Mouse (Mus musculus) cerebellum, adult 2 months (tissue): ENCODE data around the gene Tnfrsf8.

Experiments used
- CTCF ChIP-seq: fragments of 200-500 bp; IDR thresholded peaks from 2 replicates; pipeline ENCODE4 v1.5.1; 2011; ENCODE audit warnings: low read depth, mild to moderate bottlenecking, control low read depth, low read length, moderate library complexity, borderline replicate concordance; ENCODE audit not compliant: insufficient read depth
- POLR2A ChIP-seq: fragments of 200-500 bp; IDR thresholded peaks from 2 replicates; pipeline ENCODE4 v1.6.1; 2011; ENCODE audit warnings: low read length, control low read depth, borderline replicate concordance; ENCODE audit not compliant: insufficient read depth

DNA sequence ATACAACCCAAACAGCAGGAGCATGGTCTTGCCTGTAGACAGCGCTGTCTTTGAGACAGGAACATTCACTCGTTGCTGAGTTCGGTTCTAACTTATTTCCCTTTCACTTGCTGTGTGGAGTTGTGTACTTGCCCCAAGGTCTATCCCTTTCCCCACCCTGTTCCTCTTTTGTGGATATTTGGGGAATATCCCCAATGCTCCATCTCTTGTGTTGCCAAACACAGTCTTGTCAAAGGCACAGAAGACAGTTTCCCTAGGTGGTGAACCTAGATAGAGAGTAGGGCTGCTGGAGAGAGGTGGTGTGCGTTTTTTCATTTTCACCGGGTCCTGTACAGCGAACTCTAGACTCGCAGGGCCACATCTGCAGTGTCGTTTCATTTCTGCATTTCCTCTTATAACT, 62.4 kb downstream of the Tnfrsf8 start:
- TF ChIP-seq POLR2A (no peak), CTCF (no peak)
